Mouse (Mus musculus): Measurements from ENCODE around the gene Mcoln2. TPM values are rescaled to one million over a fixed set of nuclear protein-coding genes. Genes with fewer than 3 reads are reported as not detected.

The Mcoln2 gene
- polyA plus RNA-seq, 1 experiment from 2014 or later = 0.23 TPM

DNA sequence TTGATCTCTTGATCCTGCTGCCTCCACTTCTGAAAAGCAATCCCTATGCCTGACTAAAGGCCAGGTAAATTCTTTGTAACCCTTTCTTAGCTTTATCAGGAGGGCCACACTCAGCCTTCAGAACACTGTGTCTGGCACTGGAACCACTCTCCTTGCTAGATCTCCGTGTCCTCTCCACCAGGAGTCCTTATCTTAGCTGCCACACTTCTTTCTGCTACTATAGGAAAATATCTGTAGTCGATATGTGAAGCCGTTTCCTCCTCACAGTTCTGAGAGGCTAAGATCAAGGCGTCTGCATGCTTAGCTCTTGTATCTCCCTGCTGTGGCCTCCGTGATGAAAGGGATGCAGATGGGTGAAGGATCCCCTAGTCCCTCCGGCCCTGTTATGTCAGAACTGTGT, 22.4 kb upstream of the Mcoln2 start:
- 25% methylated on average over 6 of the region's 6 CpGs for WGBS
- no peaks in the 10 kb centered on the region for H3K4me1 ChIP-seq (ENCODE audit: control insufficient read depth in 2 of 2, insufficient read depth in 2 of 2, low read length in 2 of 2)
- H3K9me3 ChIP-seq (ENCODE audit: control insufficient read depth, low read length) = no peaks in the 10 kb centered on the region
- no peaks in the 10 kb centered on the region for H3K27me3 ChIP-seq (ENCODE audit: control insufficient read depth, insufficient read depth, low read length)
- H3K27ac ChIP-seq (replicated peaks in 1 of 2; ENCODE audit: control insufficient read depth in 1 of 2, insufficient read depth in 1 of 2, low read depth in 2 of 2, low read length in 2 of 2) = no peak overlapping the region
- no peak for ATAC-seq (ENCODE audit: insufficient number of reproducible peaks, insufficient read depth, low FRiP score, low read depth)
- no peak overlapping the region for H3K4me2 ChIP-seq (ENCODE audit: low read length)
- no peak overlapping the region for H3K9ac ChIP-seq (ENCODE audit: low read length)
- no peak overlapping the region for H3K4me3 ChIP-seq (ENCODE audit: control insufficient read depth in 1 of 2, insufficient read depth in 1 of 2, low read depth in 1 of 2, low read length in 2 of 2)
- H3K36me3 ChIP-seq (ENCODE audit: control insufficient read depth, insufficient read depth, low read length) = no peaks in the 10 kb centered on the region

DNA sequence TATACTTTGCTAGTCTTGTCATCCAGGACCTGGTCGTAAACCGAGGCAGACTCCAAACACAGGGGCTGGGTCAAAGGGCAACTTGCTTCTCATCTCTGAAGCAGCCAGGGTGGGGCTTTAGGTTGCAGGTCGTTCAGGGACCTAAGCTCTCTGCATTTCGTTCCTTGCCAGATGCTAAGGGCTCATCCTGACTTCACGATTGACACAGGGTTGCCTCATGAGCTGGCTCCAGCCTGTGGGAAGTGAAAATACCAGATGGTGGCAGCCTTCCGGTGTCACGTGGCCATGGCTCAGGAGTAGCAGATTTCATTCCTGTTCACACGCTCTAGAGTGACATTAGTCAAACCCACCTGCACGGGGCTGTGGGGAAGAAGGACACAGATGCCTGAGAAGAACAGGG, 14.8 kb upstream of the Mcoln2 start:
- H3K4me1 ChIP-seq (ENCODE audit: control insufficient read depth in 2 of 2, insufficient read depth in 2 of 2, low read length in 2 of 2) = no peaks in the 10 kb centered on the region
- no peaks in the 10 kb centered on the region; the same call in 1 of the 2 replicates for H3K27me3 ChIP-seq (ENCODE audit: control insufficient read depth, insufficient read depth, low read length)
- WGBS = 65% methylated on average over 9 of the region's 9 CpGs
- H3K36me3 ChIP-seq (ENCODE audit: control insufficient read depth, insufficient read depth, low read length) = no peaks in the 10 kb centered on the region
- no peak for ATAC-seq (ENCODE audit: insufficient number of reproducible peaks, insufficient read depth, low FRiP score, low read depth)
- H3K4me2 ChIP-seq (ENCODE audit: low read length) = no peak overlapping the region
- H3K9ac ChIP-seq (ENCODE audit: low read length) = no peak overlapping the region
- H3K9me3 ChIP-seq (ENCODE audit: control insufficient read depth, low read length) = 0 out of 2 replicates have a peak, but pooled peaks cover 5% of the 10 kb centered on the region
- no peak overlapping the region for H3K4me3 ChIP-seq (ENCODE audit: control insufficient read depth in 1 of 2, insufficient read depth in 1 of 2, low read depth in 1 of 2, low read length in 2 of 2)
- no peak overlapping the region for H3K27ac ChIP-seq (replicated peaks in 1 of 2; ENCODE audit: control insufficient read depth in 1 of 2, insufficient read depth in 1 of 2, low read depth in 2 of 2, low read length in 2 of 2)

DNA sequence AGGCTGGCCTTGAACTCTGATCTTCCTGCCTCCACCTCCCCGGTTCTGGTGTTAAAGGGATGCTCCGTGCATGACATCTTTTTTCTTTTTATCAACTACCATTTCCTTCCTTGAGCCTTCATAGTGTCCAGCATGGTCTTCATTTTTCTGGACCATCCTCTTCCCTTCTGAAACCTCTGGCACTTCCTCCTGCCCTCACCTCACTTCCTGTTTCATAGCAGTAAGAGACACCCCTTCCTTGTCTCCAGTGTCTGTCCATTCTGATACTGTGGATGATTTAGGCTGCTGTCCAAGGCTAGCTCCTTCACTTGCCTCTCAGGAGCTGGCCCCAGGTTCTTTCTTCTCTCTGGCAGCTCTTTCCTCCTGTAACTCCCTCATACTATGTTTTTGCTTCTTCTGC, 14.2 kb upstream of the Mcoln2 start:
- Histone ChIP-seq H3K4me3 (ENCODE audit: control insufficient read depth in 1 of 2, insufficient read depth in 1 of 2, low read depth in 1 of 2, low read length in 2 of 2) (no peak overlapping the region), H3K9me3 (ENCODE audit: control insufficient read depth, low read length) (0 out of 2 replicates have a peak, but pooled peaks cover 5% of the 10 kb centered on the region), H3K27ac (replicated peaks in 1 of 2; ENCODE audit: control insufficient read depth in 1 of 2, insufficient read depth in 1 of 2, low read depth in 2 of 2, low read length in 2 of 2) (no peak overlapping the region), H3K9ac (ENCODE audit: low read length) (no peak overlapping the region), H3K4me1 (ENCODE audit: control insufficient read depth in 2 of 2, insufficient read depth in 2 of 2, low read length in 2 of 2) (no peaks in the 10 kb centered on the region), H3K27me3 (ENCODE audit: control insufficient read depth, insufficient read depth, low read length) (no peaks in the 10 kb centered on the region; the same call in 1 of the 2 replicates), H3K36me3 (ENCODE audit: control insufficient read depth, insufficient read depth, low read length) (no peaks in the 10 kb centered on the region), H3K4me2 (ENCODE audit: low read length) (no peak overlapping the region)
- no peak for ATAC-seq (ENCODE audit: insufficient number of reproducible peaks, insufficient read depth, low FRiP score, low read depth)
- 72% methylated on average over 2 of the region's 2 CpGs for WGBS

DNA sequence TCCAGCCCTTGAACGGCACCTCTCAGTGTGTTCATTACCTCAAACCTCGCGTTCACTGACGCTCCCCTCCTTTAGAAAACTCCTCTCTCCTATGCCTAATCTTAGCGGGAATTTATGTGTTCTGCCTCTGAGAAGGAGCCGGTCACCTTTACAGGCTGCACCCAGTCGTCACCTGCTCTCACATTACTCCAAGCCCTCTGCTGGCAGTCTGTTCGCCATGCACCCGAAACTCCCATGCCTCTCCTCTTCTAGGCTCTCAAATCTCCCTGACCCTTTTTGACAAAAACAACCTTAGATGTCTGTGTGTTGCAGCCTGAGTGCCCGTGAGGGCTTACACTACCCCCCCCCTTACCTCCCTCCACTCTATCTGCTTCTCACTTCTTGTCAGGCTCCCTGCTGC, 13.2 kb upstream of the Mcoln2 start:
- no peaks in the 10 kb centered on the region for H3K4me1 ChIP-seq (ENCODE audit: control insufficient read depth in 2 of 2, insufficient read depth in 2 of 2, low read length in 2 of 2)
- no peaks in the 10 kb centered on the region for H3K36me3 ChIP-seq (ENCODE audit: control insufficient read depth, insufficient read depth, low read length)
- no peak overlapping the region for H3K9ac ChIP-seq (ENCODE audit: low read length)
- no peak overlapping the region for H3K27ac ChIP-seq (replicated peaks in 1 of 2; ENCODE audit: control insufficient read depth in 1 of 2, insufficient read depth in 1 of 2, low read depth in 2 of 2, low read length in 2 of 2)
- 0 out of 2 replicates have a peak, but pooled peaks cover 5% of the 10 kb centered on the region for H3K9me3 ChIP-seq (ENCODE audit: control insufficient read depth, low read length)
- ATAC-seq (ENCODE audit: insufficient number of reproducible peaks, insufficient read depth, low FRiP score, low read depth) = no peak
- no peak overlapping the region for H3K4me3 ChIP-seq (ENCODE audit: control insufficient read depth in 1 of 2, insufficient read depth in 1 of 2, low read depth in 1 of 2, low read length in 2 of 2)
- no peaks in the 10 kb centered on the region; the same call in 1 of the 2 replicates for H3K27me3 ChIP-seq (ENCODE audit: control insufficient read depth, insufficient read depth, low read length)
- peak overlapping the region; percentile 34; the same call in 1 of the 2 replicates for H3K4me2 ChIP-seq (ENCODE audit: low read length)
- WGBS = 19% methylated on average over 10 of the region's 10 CpGs

DNA sequence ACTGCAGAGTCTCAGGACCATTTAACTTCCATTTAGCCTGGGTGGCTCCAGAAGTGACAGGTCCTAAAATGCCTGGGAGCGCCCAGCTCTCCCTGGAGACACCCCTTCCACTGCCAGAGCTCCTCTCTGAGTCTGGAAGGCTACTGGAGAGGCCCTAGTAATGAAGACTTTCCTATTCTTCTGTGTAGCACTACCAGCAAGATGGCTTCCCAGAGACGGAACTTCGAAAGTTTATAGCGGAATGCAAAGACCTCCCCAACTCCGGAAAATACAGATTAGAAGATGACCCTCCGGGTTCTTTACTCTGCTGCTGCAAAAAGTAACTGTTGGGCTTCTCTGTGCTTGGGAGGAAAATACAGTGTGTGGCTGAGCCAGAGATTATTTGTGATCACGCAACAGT, 9.4 kb upstream of the Mcoln2 start:
- WGBS = 84% methylated on average over 7 of the region's 7 CpGs
- no peak for ATAC-seq (ENCODE audit: insufficient number of reproducible peaks, insufficient read depth, low FRiP score, low read depth)
- Histone ChIP-seq H3K9me3 (ENCODE audit: control insufficient read depth, low read length) (peaks cover 1% of the 10 kb centered on the region; the same call in 1 of the 2 replicates), H3K4me1 (ENCODE audit: control insufficient read depth in 2 of 2, insufficient read depth in 2 of 2, low read length in 2 of 2) (no peaks in the 10 kb centered on the region), H3K27me3 (ENCODE audit: control insufficient read depth, insufficient read depth, low read length) (no peaks in the 10 kb centered on the region; the same call in 1 of the 2 replicates), H3K9ac (ENCODE audit: low read length) (no peak overlapping the region), H3K4me2 (ENCODE audit: low read length) (no peak overlapping the region), H3K27ac (replicated peaks in 1 of 2; ENCODE audit: control insufficient read depth in 1 of 2, insufficient read depth in 1 of 2, low read depth in 2 of 2, low read length in 2 of 2) (no peak overlapping the region), H3K4me3 (ENCODE audit: control insufficient read depth in 1 of 2, insufficient read depth in 1 of 2, low read depth in 1 of 2, low read length in 2 of 2) (no peak overlapping the region), H3K36me3 (ENCODE audit: control insufficient read depth, insufficient read depth, low read length) (no peaks in the 10 kb centered on the region)

DNA sequence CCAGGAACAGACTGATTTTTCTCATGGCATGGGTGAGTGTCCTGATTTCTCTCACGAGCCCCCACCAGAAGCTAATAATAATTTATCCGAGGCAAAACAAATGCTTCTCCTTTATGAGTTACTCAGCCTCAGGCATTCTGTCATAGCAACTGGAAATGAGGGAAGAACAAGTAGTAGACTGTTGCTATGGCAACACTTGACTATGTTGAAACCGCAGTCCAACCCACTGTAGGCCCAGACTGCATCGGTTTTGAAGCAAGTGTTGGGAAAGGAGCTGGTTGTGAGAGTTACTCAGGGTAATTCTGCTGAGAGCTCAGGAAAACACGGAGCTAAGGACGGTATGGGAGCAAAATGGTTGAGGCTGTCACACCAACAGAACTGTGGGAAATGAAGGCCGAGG, 7.1 kb upstream of the Mcoln2 start:
- Histone ChIP-seq H3K4me2 (ENCODE audit: low read length) (no peak overlapping the region), H3K9ac (ENCODE audit: low read length) (no peak overlapping the region), H3K27me3 (ENCODE audit: control insufficient read depth, insufficient read depth, low read length) (no peaks in the 10 kb centered on the region), H3K36me3 (ENCODE audit: control insufficient read depth, insufficient read depth, low read length) (no peaks in the 10 kb centered on the region), H3K4me3 (ENCODE audit: control insufficient read depth in 1 of 2, insufficient read depth in 1 of 2, low read depth in 1 of 2, low read length in 2 of 2) (no peak overlapping the region), H3K4me1 (ENCODE audit: control insufficient read depth in 2 of 2, insufficient read depth in 2 of 2, low read length in 2 of 2) (no peaks in the 10 kb centered on the region), H3K27ac (replicated peaks in 1 of 2; ENCODE audit: control insufficient read depth in 1 of 2, insufficient read depth in 1 of 2, low read depth in 2 of 2, low read length in 2 of 2) (no peak overlapping the region), H3K9me3 (ENCODE audit: control insufficient read depth, low read length) (peaks cover 2% of the 10 kb centered on the region; the same call in 1 of the 2 replicates)
- 83% methylated on average over 7 of the region's 7 CpGs for WGBS
- no peak for ATAC-seq (ENCODE audit: insufficient number of reproducible peaks, insufficient read depth, low FRiP score, low read depth)

DNA sequence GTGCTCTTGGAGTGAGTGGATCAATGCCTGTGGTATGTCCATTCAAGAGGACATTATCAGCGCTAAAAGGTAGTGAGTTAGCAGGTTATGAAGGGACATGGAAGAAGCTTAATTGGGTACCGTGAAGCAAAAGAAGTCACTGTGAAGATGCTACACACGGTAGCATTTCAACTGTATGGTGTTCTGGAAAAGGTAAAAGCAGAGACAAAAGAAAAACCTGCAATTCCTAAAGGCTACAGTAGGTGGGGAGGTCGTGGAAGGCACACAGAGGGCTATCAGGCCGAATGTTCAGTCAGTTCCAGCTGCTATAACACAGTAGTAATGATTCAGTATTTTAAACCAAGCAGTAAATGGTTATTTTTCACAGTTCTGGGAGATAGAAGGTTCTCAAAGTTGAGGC, 4.1 kb upstream of the Mcoln2 start:
- H3K9ac ChIP-seq (ENCODE audit: low read length) = no peak overlapping the region
- no peak overlapping the region for H3K4me2 ChIP-seq (ENCODE audit: low read length)
- 51% methylated on average over 5 of the region's 5 CpGs for WGBS
- no peak overlapping the region for H3K4me3 ChIP-seq (ENCODE audit: control insufficient read depth in 1 of 2, insufficient read depth in 1 of 2, low read depth in 1 of 2, low read length in 2 of 2)
- H3K9me3 ChIP-seq (ENCODE audit: control insufficient read depth, low read length) = peaks cover 2% of the 10 kb centered on the region; the same call in 1 of the 2 replicates
- peaks cover 2 to 5% of the 10 kb centered on the region in 2 experiments; a peak in 3 of 4 replicates for H3K4me1 ChIP-seq (ENCODE audit: control insufficient read depth in 2 of 2, insufficient read depth in 2 of 2, low read length in 2 of 2)
- H3K36me3 ChIP-seq (ENCODE audit: control insufficient read depth, insufficient read depth, low read length) = no peaks in the 10 kb centered on the region
- H3K27me3 ChIP-seq (ENCODE audit: control insufficient read depth, insufficient read depth, low read length) = no peaks in the 10 kb centered on the region
- no peak for ATAC-seq (ENCODE audit: insufficient number of reproducible peaks, insufficient read depth, low FRiP score, low read depth)
- no peak overlapping the region for H3K27ac ChIP-seq (replicated peaks in 1 of 2; ENCODE audit: control insufficient read depth in 1 of 2, insufficient read depth in 1 of 2, low read depth in 2 of 2, low read length in 2 of 2)

DNA sequence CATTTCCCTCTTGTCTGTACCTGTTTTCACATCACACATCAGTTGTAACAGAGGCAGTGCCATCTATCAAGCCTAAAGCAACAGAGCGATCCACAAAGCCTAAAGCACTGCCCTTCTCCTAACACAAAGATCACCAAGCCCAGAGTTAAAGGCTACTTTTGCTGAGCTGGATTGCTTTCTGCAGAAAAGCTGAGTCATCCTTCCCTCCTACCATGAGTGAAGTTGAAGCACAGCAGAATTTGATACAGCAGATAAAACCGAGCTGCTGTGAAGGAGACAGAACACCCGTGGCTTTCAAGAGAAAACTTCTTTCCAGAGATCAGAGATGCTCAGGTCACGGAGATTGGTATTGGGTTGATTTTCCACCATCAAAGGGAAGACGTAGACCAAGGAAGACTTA, 3.5 kb upstream of the Mcoln2 start:
- WGBS = 46% methylated on average over 5 of the region's 5 CpGs
- no peaks in the 10 kb centered on the region for H3K36me3 ChIP-seq (ENCODE audit: control insufficient read depth, insufficient read depth, low read length)

More for the DNA sequence above, 3.5 kb upstream of the Mcoln2 start:
- H3K9me3 ChIP-seq (ENCODE audit: control insufficient read depth, low read length) = peaks cover 2% of the 10 kb centered on the region; the same call in 1 of the 2 replicates
- H3K4me2 ChIP-seq (ENCODE audit: low read length) = no peak overlapping the region
- no peak overlapping the region for H3K27ac ChIP-seq (replicated peaks in 1 of 2; ENCODE audit: control insufficient read depth in 1 of 2, insufficient read depth in 1 of 2, low read depth in 2 of 2, low read length in 2 of 2)
- H3K4me3 ChIP-seq (ENCODE audit: control insufficient read depth in 1 of 2, insufficient read depth in 1 of 2, low read depth in 1 of 2, low read length in 2 of 2) = no peak overlapping the region
- 0 out of 2 replicates have a peak, but pooled peaks cover under 1% of the 10 kb centered on the region for H3K27me3 ChIP-seq (ENCODE audit: control insufficient read depth, insufficient read depth, low read length)
- H3K9ac ChIP-seq (ENCODE audit: low read length) = no peak overlapping the region
- H3K4me1 ChIP-seq (ENCODE audit: control insufficient read depth in 2 of 2, insufficient read depth in 2 of 2, low read length in 2 of 2) = peaks cover 4 to 7% of the 10 kb centered on the region in 2 experiments; a peak in 3 of 4 replicates
- ATAC-seq (ENCODE audit: insufficient number of reproducible peaks, insufficient read depth, low FRiP score, low read depth) = no peak

All from heart, embryonic 14.5 days (tissue).